Mouse (Mus musculus) heart, embryonic 12.5 days (tissue): ENCODE measurements around the gene Map2k6. TPM values are rescaled to one million over a fixed set of nuclear protein-coding genes. Genes with fewer than 3 reads are reported as not detected.

ENCODE experiments used
- ATAC-seq: fragments of 200-750 bp; cut with Nextera tagmentation; 2 replicates; pipeline ENCODE4 v1.8.0; 2017; ENCODE audit warnings: moderate TSS enrichment, moderate library complexity; ENCODE audit not compliant: insufficient number of reproducible peaks, low FRiP score
- H3K27ac ChIP-seq: fragments of 300-500 bp; sonication (generic); 2 replicates; pipeline ENCODE4 v1.5.1; 2016; ENCODE audit warnings: mild to moderate bottlenecking, moderate library complexity; ENCODE audit not compliant: poor library complexity, severe bottlenecking
- H3K27me3 ChIP-seq: fragments of 300-500 bp; sonication (generic); replicated peaks from 2 replicates; pipeline ENCODE4 v1.6.1; 2016; ENCODE audit warnings: mild to moderate bottlenecking, moderate library complexity
- H3K36me3 ChIP-seq: fragments of 300-500 bp; sonication (generic); 2 replicates; pipeline ENCODE4 v1.6.1; 2016; ENCODE audit warnings: mild to moderate bottlenecking, moderate library complexity
- H3K4me1 ChIP-seq: fragments of 300-500 bp; sonication (generic); replicated peaks from 2 replicates; pipeline ENCODE4 v1.6.1; 2016; ENCODE audit warnings: mild to moderate bottlenecking
- H3K4me2 ChIP-seq: fragments of 300-500 bp; sonication (generic); 2 replicates; pipeline ENCODE4 v1.6.1; 2016; ENCODE audit warnings: mild to moderate bottlenecking, moderate library complexity
- H3K4me3 ChIP-seq: fragments of 300-500 bp; sonication (generic); 2 replicates; pipeline ENCODE4 v1.5.1; 2016; ENCODE audit warnings: mild to moderate bottlenecking
- H3K9ac ChIP-seq: fragments of 300-500 bp; sonication (generic); 2 replicates; pipeline ENCODE4 v1.6.1; 2016; ENCODE audit warnings: mild to moderate bottlenecking, moderate library complexity
- H3K9me3 ChIP-seq: fragments of 300-500 bp; sonication (generic); replicated peaks from 2 replicates; pipeline ENCODE4 v1.6.1; 2016; ENCODE audit warnings: mild to moderate bottlenecking, moderate library complexity
- WGBS: fragments of 180-500 bp; shearing (Covaris S2); methylation state at CpG from one replicate; pipeline ENCODE4 v1.1.7; 2016; 5-methylcytosine and 5-hydroxymethylcytosine counted together
- polyA plus RNA-seq: library from polyadenylated mRNA; unstranded; fragments of >200 nt; fragmentation: Nextera tagmentation; extraction: Ambion mirVana; gene quantifications from 2 replicates; pipeline ENCODE4 v1.2.1, GENCODE M21; 2016

The Map2k6 gene
- polyA plus RNA-seq, 1 experiment from 2014 or later: 13.7 TPM

GRCm38 (mm10) chr11:110472078-110472477 is 73.2 kb downstream of the Map2k6 start:
- H3K4me1 ChIP-seq: peaks cover 6% of the 10 kb centered on the region
- no peak overlapping the region for H3K9ac ChIP-seq
- no peaks in the 10 kb centered on the region for H3K27me3 ChIP-seq
- H3K4me2 ChIP-seq: no peak overlapping the region
- no peak for ATAC-seq
- no peaks in the 10 kb centered on the region for H3K9me3 ChIP-seq
- H3K27ac ChIP-seq: no peak overlapping the region
- H3K4me3 ChIP-seq: no peak overlapping the region
- 71% methylated on average over 5 of the region's 5 CpGs for WGBS
- H3K36me3 ChIP-seq: no peaks in the 10 kb centered on the region

- Histone ChIP-seq H3K27me3 (no peaks in the 10 kb centered on the region), H3K36me3 (no peaks in the 10 kb centered on the region), H3K4me1 (peaks cover 20% of the 10 kb centered on the region), H3K4me3 (no peak overlapping the region), H3K9me3 (no peaks in the 10 kb centered on the region), H3K27ac (no peak overlapping the region), H3K9ac (no peak overlapping the region), H3K4me2 (no peak overlapping the region)
- ATAC-seq: no peak
- 86% methylated on average over 16 of the region's 16 CpGs for WGBS
Observed at GRCm38 (mm10) chr11:110473495-110473894, 74.6 kb downstream of the Map2k6 start.

GRCm38 (mm10) chr11:110476361-110477151 is 77.6 kb downstream of the Map2k6 start:
- Histone ChIP-seq H3K9ac (no peak overlapping the region), H3K36me3 (no peaks in the 10 kb centered on the region), H3K4me1 (peaks cover 38% of the 10 kb centered on the region), H3K4me3 (no peak overlapping the region), H3K9me3 (no peaks in the 10 kb centered on the region), H3K27ac (no peak overlapping the region), H3K4me2 (no peak overlapping the region), H3K27me3 (no peaks in the 10 kb centered on the region)
- no peak for ATAC-seq
- WGBS: 41% methylated on average over 5 of the region's 5 CpGs

GRCm38 (mm10) chr11:110477961-110478869 is 79.3 kb downstream of the Map2k6 start:
- no peak for ATAC-seq
- Histone ChIP-seq H3K4me1 (peaks cover 38% of the 10 kb centered on the region), H3K36me3 (no peaks in the 10 kb centered on the region), H3K4me3 (peak overlapping the region; percentile 35; the same call in 1 of the 2 replicates), H3K4me2 (peak overlapping the region; percentile 65), H3K9me3 (no peaks in the 10 kb centered on the region), H3K27me3 (no peaks in the 10 kb centered on the region), H3K27ac (no peak overlapping the region), H3K9ac (no peak overlapping the region)
- 65% methylated on average over 18 of the region's 18 CpGs for WGBS

GRCm38 (mm10) chr11:110478978-110479384 is 80.1 kb downstream of the Map2k6 start:
- Histone ChIP-seq H3K27ac (peak overlapping the region; percentile 25; the same call in 1 of the 2 replicates), H3K4me2 (peak overlapping the region; percentile 65), H3K9ac (no peak overlapping the region), H3K27me3 (no peaks in the 10 kb centered on the region), H3K4me3 (peak overlapping the region; percentile 35), H3K36me3 (no peaks in the 10 kb centered on the region), H3K9me3 (no peaks in the 10 kb centered on the region), H3K4me1 (peaks cover 38% of the 10 kb centered on the region)
- ATAC-seq: no peak
- WGBS: under 1% methylated on average over 6 of the region's 6 CpGs

GRCm38 (mm10) chr11:110481406-110481805 is 82.5 kb downstream of the Map2k6 start:
- H3K4me3 ChIP-seq: no peak overlapping the region
- H3K27ac ChIP-seq: no peak overlapping the region
- H3K9ac ChIP-seq: no peak overlapping the region
- no peaks in the 10 kb centered on the region for H3K36me3 ChIP-seq
- WGBS: 45% methylated on average over 2 of the region's 2 CpGs
- H3K4me1 ChIP-seq: peaks cover 38% of the 10 kb centered on the region
- H3K27me3 ChIP-seq: no peaks in the 10 kb centered on the region
- no peak for ATAC-seq
- H3K4me2 ChIP-seq: no peak overlapping the region
- H3K9me3 ChIP-seq: no peaks in the 10 kb centered on the region

- H3K4me1 ChIP-seq: peaks cover 31% of the 10 kb centered on the region
- no peak overlapping the region for H3K4me3 ChIP-seq
- no peak overlapping the region for H3K9ac ChIP-seq
- no peak for ATAC-seq
- no peaks in the 10 kb centered on the region for H3K36me3 ChIP-seq
- no peaks in the 10 kb centered on the region for H3K9me3 ChIP-seq
- H3K27ac ChIP-seq: no peak overlapping the region
- 87% methylated on average over 8 of the region's 8 CpGs for WGBS
- no peak overlapping the region for H3K4me2 ChIP-seq
- no peaks in the 10 kb centered on the region for H3K27me3 ChIP-seq
Observed at GRCm38 (mm10) chr11:110482176-110482575, 83.3 kb downstream of the Map2k6 start.

GRCm38 (mm10) chr11:110482649-110483048 is 83.7 kb downstream of the Map2k6 start:
- H3K36me3 ChIP-seq: no peaks in the 10 kb centered on the region
- H3K4me2 ChIP-seq: no peak overlapping the region
- ATAC-seq: no peak
- H3K4me1 ChIP-seq: peaks cover 26% of the 10 kb centered on the region
- no peak overlapping the region for H3K4me3 ChIP-seq
- H3K27me3 ChIP-seq: no peaks in the 10 kb centered on the region
- H3K9me3 ChIP-seq: no peaks in the 10 kb centered on the region
- WGBS: 79% methylated on average over 4 of the region's 4 CpGs
- H3K9ac ChIP-seq: no peak overlapping the region
- H3K27ac ChIP-seq: no peak overlapping the region

- no peak overlapping the region for H3K4me2 ChIP-seq
- WGBS: 20% methylated on average over 6 of the region's 6 CpGs
- H3K9ac ChIP-seq: no peak overlapping the region
- H3K27me3 ChIP-seq: no peaks in the 10 kb centered on the region
- H3K27ac ChIP-seq: no peak overlapping the region
- no peak overlapping the region for H3K4me3 ChIP-seq
- H3K9me3 ChIP-seq: no peaks in the 10 kb centered on the region
- H3K36me3 ChIP-seq: no peaks in the 10 kb centered on the region
- 0 out of 2 replicates have a peak, but pooled peaks have one; percentile 33 for ATAC-seq
- peaks cover 21% of the 10 kb centered on the region for H3K4me1 ChIP-seq
Observed at GRCm38 (mm10) chr11:110483165-110483564, 84.2 kb downstream of the Map2k6 start.

- no peak overlapping the region for H3K9ac ChIP-seq
Observed at GRCm38 (mm10) chr11:110484426-110484825, 85.5 kb downstream of the Map2k6 start.

GRCm38 (mm10) chr11:110485081-110485480 is 86.2 kb downstream of the Map2k6 start:
- no peak overlapping the region for H3K4me2 ChIP-seq
- no peak overlapping the region for H3K9ac ChIP-seq
- no peaks in the 10 kb centered on the region for H3K36me3 ChIP-seq
- H3K4me3 ChIP-seq: no peak overlapping the region
- H3K27ac ChIP-seq: no peak overlapping the region
- H3K9me3 ChIP-seq: no peaks in the 10 kb centered on the region
- H3K27me3 ChIP-seq: no peaks in the 10 kb centered on the region
- no peak for ATAC-seq
- peaks cover 2% of the 10 kb centered on the region for H3K4me1 ChIP-seq
- WGBS: 73% methylated on average over 6 of the region's 6 CpGs

More at GRCm38 (mm10) chr11:110484426-110484825, 85.5 kb downstream of the Map2k6 start:
- H3K4me2 ChIP-seq: no peak overlapping the region
- H3K4me3 ChIP-seq: no peak overlapping the region
- no peaks in the 10 kb centered on the region for H3K9me3 ChIP-seq
- WGBS: 97% methylated on average over 1 of the region's 1 CpGs
- no peak for ATAC-seq
- H3K27me3 ChIP-seq: no peaks in the 10 kb centered on the region
- H3K36me3 ChIP-seq: no peaks in the 10 kb centered on the region
- peaks cover 9% of the 10 kb centered on the region for H3K4me1 ChIP-seq
- H3K27ac ChIP-seq: no peak overlapping the region
